Mouse (Mus musculus): ENCODE measurements at regions not wholly inside any gene's neighbourhood (a gene's known extent, or its start where the extent isn't known, plus 50 kb on each side); places are given as distances from the start of the nearest gene placed in this dataset.

GRCm38 (mm10) chr6:117237096-117237495, 68.8 kb downstream of the Cxcl12 start:
- ATAC-seq: no peak

GRCm38 (mm10) chr6:117241206-117241605, 72.9 kb downstream of the Cxcl12 start:
- ATAC-seq: no peak

GRCm38 (mm10) chr6:117245398-117245797, 77.1 kb downstream of the Cxcl12 start:
- no peak for ATAC-seq

- no peak for ATAC-seq
Measured at GRCm38 (mm10) chr6:117245849-117246248, 77.5 kb downstream of the Cxcl12 start.

GRCm38 (mm10) chr6:117249230-117249921, 81.0 kb downstream of the Cxcl12 start:
- no peak for ATAC-seq

- no peak for ATAC-seq
Measured at GRCm38 (mm10) chr6:117250051-117250450, 81.7 kb downstream of the Cxcl12 start.

GRCm38 (mm10) chr6:117251383-117251925, 83.1 kb downstream of the Cxcl12 start:
- ATAC-seq: no peak

GRCm38 (mm10) chr6:117252361-117252760, 84.0 kb downstream of the Cxcl12 start:
- ATAC-seq: no peak

GRCm38 (mm10) chr6:117253036-117253435, 84.7 kb downstream of the Cxcl12 start:
- ATAC-seq: no peak

GRCm38 (mm10) chr6:117253586-117254330, 85.4 kb downstream of the Cxcl12 start:
- no peak for ATAC-seq

GRCm38 (mm10) chr6:117254620-117255228, 86.4 kb downstream of the Cxcl12 start:
- no peak for ATAC-seq

- ATAC-seq: no peak
Measured at GRCm38 (mm10) chr6:117255399-117256098, 87.2 kb downstream of the Cxcl12 start.

GRCm38 (mm10) chr6:117256099-117256471, 87.8 kb downstream of the Cxcl12 start:
- ATAC-seq: no peak

GRCm38 (mm10) chr6:117257591-117257990, 89.3 kb downstream of the Cxcl12 start:
- no peak for ATAC-seq

- no peak for ATAC-seq
Measured at GRCm38 (mm10) chr6:117267906-117268305, 99.6 kb downstream of the Cxcl12 start.

- ATAC-seq: no peak
Measured at GRCm38 (mm10) chr6:117268376-117268775, 100.0 kb downstream of the Cxcl12 start.

GRCm38 (mm10) chr6:117270261-117270660, 101.9 kb downstream of the Cxcl12 start:
- no peak for ATAC-seq

GRCm38 (mm10) chr6:117271562-117272226, 103.4 kb downstream of the Cxcl12 start:
- no peak for ATAC-seq

- ATAC-seq: no peak
Measured at GRCm38 (mm10) chr6:117272227-117272955, 104.1 kb downstream of the Cxcl12 start.

- no peak for ATAC-seq
Measured at GRCm38 (mm10) chr6:117275915-117276314, 107.6 kb downstream of the Cxcl12 start.

- ATAC-seq: no peak
Measured at GRCm38 (mm10) chr6:117276850-117277249, 108.5 kb downstream of the Cxcl12 start.

- no peak for ATAC-seq
Measured at GRCm38 (mm10) chr6:117279297-117279696, 111.0 kb downstream of the Cxcl12 start.
